Mouse (Mus musculus) midbrain, embryonic 11.5 days (tissue): ENCODE measurements around the gene Sphkap. TPM values are rescaled to one million over a fixed set of nuclear protein-coding genes. Genes with fewer than 3 reads are reported as not detected.
A peak's percentile ranks its signal among the peaks of the same experiment; 100 is the strongest.

ENCODE experiments used
- ATAC-seq: fragments of 200-750 bp; cut with Nextera tagmentation; 2 replicates; pipeline ENCODE4 v1.8.0; 2017; ENCODE audit warnings: moderate TSS enrichment, moderate library complexity; ENCODE audit not compliant: low FRiP score
- DNase-seq: peaks from one replicate; pipeline ENCODE4 v3.0.0; 2015; ENCODE audit warnings: low spot score; ENCODE audit errors: missing footprints
- H3K27ac ChIP-seq: fragments of 300-500 bp; sonication (generic); 2 replicates; pipeline ENCODE4 v1.5.1; 2014; ENCODE audit warnings: low read depth, low read length
- H3K27me3 ChIP-seq: fragments of 300-500 bp; sonication (generic); 2 replicates; pipeline ENCODE4 v1.6.1; 2014; ENCODE audit warnings: mild to moderate bottlenecking, low read length, moderate library complexity, mixed read lengths; ENCODE audit not compliant: control insufficient read depth, insufficient read depth
- H3K36me3 ChIP-seq: fragments of 300-500 bp; sonication (generic); 2 replicates; pipeline ENCODE4 v1.6.1; 2014; ENCODE audit warnings: mild to moderate bottlenecking, low read length, moderate library complexity, mixed read lengths; ENCODE audit not compliant: control insufficient read depth, insufficient read depth
- H3K4me1 ChIP-seq: fragments of 300-500 bp; sonication (generic); 2 replicates; pipeline ENCODE4 v1.6.1; 2014; ENCODE audit warnings: low read length; ENCODE audit not compliant: control insufficient read depth, insufficient read depth
- H3K4me2 ChIP-seq: fragments of 300-500 bp; sonication (generic); 2 replicates; pipeline ENCODE4 v1.6.1; 2014; ENCODE audit warnings: mild to moderate bottlenecking, moderate library complexity
- H3K4me3 ChIP-seq: fragments of 300-500 bp; sonication (generic); 2 replicates; pipeline ENCODE4 v1.5.1; 2014; ENCODE audit warnings: low read depth, low read length
- H3K9ac ChIP-seq: fragments of 300-500 bp; sonication (generic); 2 replicates; pipeline ENCODE4 v1.6.1; 2014; ENCODE audit warnings: low read length
- H3K9me3 ChIP-seq: fragments of 300-500 bp; sonication (generic); 2 replicates; pipeline ENCODE4 v1.6.1; 2016; ENCODE audit warnings: low read length; ENCODE audit not compliant: control insufficient read depth
- WGBS: fragments of 180-500 bp; shearing (Covaris S2); extraction: QIAGEN DNeasy Blood & Tissue Kit; methylation state at CpG from one replicate; pipeline ENCODE4 v1.1.7; 2014; 5-methylcytosine and 5-hydroxymethylcytosine counted together
- polyA plus RNA-seq: library from polyadenylated mRNA; unstranded; fragments of >200 nt; fragmentation: Nextera tagmentation; extraction: Ambion mirVana; gene quantifications from 2 replicates; pipeline ENCODE4 v1.2.1, GENCODE M21; 2014

Sphkap gene
- polyA plus RNA-seq, 1 experiment from 2014 or later: 0.98 TPM

GRCm38 (mm10) chr1:83395559-83395958 is 12.4 kb downstream of the Sphkap start:
- Histone ChIP-seq H3K9me3 (no peaks in the 10 kb centered on the region), H3K27ac (no peak overlapping the region), H3K4me3 (no peak overlapping the region), H3K9ac (no peak overlapping the region), H3K27me3 (no peaks in the 10 kb centered on the region), H3K4me2 (no peak overlapping the region), H3K4me1 (no peaks in the 10 kb centered on the region), H3K36me3 (no peaks in the 10 kb centered on the region)
- 87% methylated on average over 5 of the region's 5 CpGs for WGBS
- ATAC-seq (no peak), DNase-seq (no peak)

DNA sequence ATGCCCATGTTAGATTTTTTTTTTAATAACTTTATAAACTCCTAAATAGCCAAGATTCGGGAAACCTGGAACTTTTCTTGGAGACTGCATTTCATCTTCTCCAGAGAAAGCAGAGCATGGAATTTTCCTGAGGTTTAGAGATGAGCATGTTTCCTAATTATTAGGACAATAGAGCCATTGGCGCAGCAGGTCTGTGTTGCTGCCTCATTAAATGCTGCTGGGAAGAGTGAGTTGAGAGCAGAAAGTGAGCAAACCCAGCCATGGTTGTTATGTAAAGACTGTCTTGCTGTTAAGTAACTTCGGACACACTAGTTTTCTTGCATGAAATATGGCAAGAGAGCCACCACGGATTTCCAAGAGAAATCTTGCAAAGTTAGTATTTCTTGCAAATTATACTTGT is 18.6 kb downstream of the Sphkap start:
- H3K4me3 ChIP-seq: no peak overlapping the region
- no peak overlapping the region for H3K27ac ChIP-seq
- no peak overlapping the region for H3K9ac ChIP-seq
- DNase-seq (no peak), ATAC-seq (no peak)
- H3K36me3 ChIP-seq: no peaks in the 10 kb centered on the region
- 80% methylated on average over 4 of the region's 4 CpGs for WGBS
- no peaks in the 10 kb centered on the region for H3K9me3 ChIP-seq
- no peaks in the 10 kb centered on the region for H3K27me3 ChIP-seq
- no peak overlapping the region for H3K4me2 ChIP-seq
- no peaks in the 10 kb centered on the region for H3K4me1 ChIP-seq

DNA sequence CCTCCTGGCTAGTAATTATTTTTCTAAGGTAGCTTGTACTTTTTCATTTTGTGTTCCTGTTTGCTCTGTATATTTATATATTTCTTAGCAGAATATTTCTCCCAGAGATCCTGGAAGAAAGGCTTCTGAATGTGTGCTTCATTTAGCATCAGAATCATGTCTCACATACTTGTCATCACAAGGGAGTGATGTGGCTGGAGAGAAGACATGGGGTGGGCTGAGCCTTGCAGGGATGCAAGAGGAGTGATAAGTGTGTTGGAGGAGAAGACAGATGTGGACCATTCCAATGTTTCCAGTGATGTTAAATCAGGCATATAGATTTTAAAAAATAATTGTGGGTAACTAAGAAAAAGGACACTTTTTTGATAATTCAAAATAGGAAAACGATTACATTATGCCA is 30.6 kb downstream of the Sphkap start:
- H3K4me1 ChIP-seq: no peaks in the 10 kb centered on the region
- H3K9me3 ChIP-seq: no peaks in the 10 kb centered on the region
- DNase-seq (no peak), ATAC-seq (no peak)
- H3K4me2 ChIP-seq: no peak overlapping the region
- H3K9ac ChIP-seq: no peak overlapping the region
- no peak overlapping the region for H3K27ac ChIP-seq
- H3K36me3 ChIP-seq: no peaks in the 10 kb centered on the region
- H3K4me3 ChIP-seq: no peak overlapping the region
- no peaks in the 10 kb centered on the region for H3K27me3 ChIP-seq
- 69% methylated on average over 1 of the region's 1 CpGs for WGBS

DNA sequence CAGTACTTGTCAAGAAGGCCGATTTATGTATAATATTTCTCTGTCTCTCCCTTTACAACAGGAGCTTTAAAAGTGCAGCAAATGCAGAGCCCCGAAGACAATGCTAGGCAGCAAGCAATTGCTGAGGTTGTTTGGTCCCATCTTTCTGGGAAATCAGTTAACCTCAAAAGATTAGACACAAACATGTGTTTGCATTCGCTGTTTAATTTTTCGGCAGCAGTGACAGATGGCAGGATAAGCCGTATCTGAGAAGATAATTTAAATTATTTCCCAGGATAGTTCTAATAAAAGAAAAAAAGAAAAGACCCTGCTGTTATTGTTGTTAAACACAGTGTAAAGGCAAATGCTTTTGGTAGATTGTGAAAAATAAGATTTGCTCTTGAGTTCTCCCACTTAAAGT is 41.5 kb downstream of the Sphkap start:
- H3K27ac ChIP-seq: no peak overlapping the region
- H3K9me3 ChIP-seq: no peaks in the 10 kb centered on the region
- ATAC-seq (no peak), DNase-seq (no peak)
- 84% methylated on average over 5 of the region's 5 CpGs for WGBS
- H3K27me3 ChIP-seq: no peaks in the 10 kb centered on the region
- H3K4me3 ChIP-seq: no peak overlapping the region
- H3K9ac ChIP-seq: no peak overlapping the region
- H3K4me2 ChIP-seq: no peak overlapping the region
- H3K36me3 ChIP-seq: no peaks in the 10 kb centered on the region
- no peaks in the 10 kb centered on the region for H3K4me1 ChIP-seq

DNA sequence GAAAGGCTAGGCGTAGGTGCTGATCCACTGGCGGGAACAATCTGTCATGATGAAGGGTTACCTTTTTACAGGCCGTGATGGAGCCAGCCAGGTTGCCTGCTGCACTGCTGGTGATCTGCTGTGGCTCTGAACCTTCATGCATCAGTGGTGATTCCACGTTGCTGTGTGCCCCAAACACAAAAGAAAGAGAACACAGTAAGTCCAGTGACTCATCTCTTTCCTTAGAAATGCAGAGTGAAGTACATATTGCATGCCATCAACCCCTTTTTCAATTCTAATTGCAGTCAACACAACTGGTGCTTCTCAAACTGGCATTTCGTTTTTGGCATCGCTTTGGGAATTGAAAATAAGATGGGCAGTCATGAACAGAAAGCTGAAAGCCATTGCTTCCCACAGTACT is 45.8 kb downstream of the Sphkap start:
- Histone ChIP-seq H3K4me1 (no peaks in the 10 kb centered on the region), H3K27ac (no peak overlapping the region), H3K4me2 (no peak overlapping the region), H3K9ac (no peak overlapping the region), H3K9me3 (no peaks in the 10 kb centered on the region), H3K36me3 (no peaks in the 10 kb centered on the region), H3K27me3 (no peaks in the 10 kb centered on the region), H3K4me3 (no peak overlapping the region)
- WGBS: 80% methylated on average over 6 of the region's 6 CpGs
- ATAC-seq (no peak), DNase-seq (no peak)

- Histone ChIP-seq H3K4me1 (no peaks in the 10 kb centered on the region), H3K9ac (no peak overlapping the region), H3K36me3 (no peaks in the 10 kb centered on the region), H3K4me3 (no peak overlapping the region), H3K9me3 (no peaks in the 10 kb centered on the region), H3K27me3 (no peaks in the 10 kb centered on the region), H3K4me2 (no peak overlapping the region), H3K27ac (no peak overlapping the region)
- no peak for ATAC-seq
- DNase-seq: peak; percentile 31
- 88% methylated on average over 1 of the region's 1 CpGs for WGBS
These were observed 61.5 kb downstream of the Sphkap start for GRCm38 (mm10) chr1:83346453-83346852.

- Histone ChIP-seq H3K27me3 (no peaks in the 10 kb centered on the region), H3K4me3 (no peak overlapping the region), H3K27ac (no peak overlapping the region), H3K9ac (no peak overlapping the region), H3K9me3 (no peaks in the 10 kb centered on the region), H3K36me3 (no peaks in the 10 kb centered on the region), H3K4me1 (no peaks in the 10 kb centered on the region), H3K4me2 (no peak overlapping the region)
- WGBS: 85% methylated on average over 14 of the region's 14 CpGs
- no peak for ATAC-seq
- DNase-seq: peak; percentile 23
These were observed 62.4 kb downstream of the Sphkap start for GRCm38 (mm10) chr1:83345572-83345971.

GRCm38 (mm10) chr1:83345069-83345468 is 62.9 kb downstream of the Sphkap start:
- Histone ChIP-seq H3K4me1 (no peaks in the 10 kb centered on the region), H3K36me3 (no peaks in the 10 kb centered on the region), H3K27me3 (no peaks in the 10 kb centered on the region), H3K9ac (no peak overlapping the region), H3K27ac (no peak overlapping the region), H3K4me3 (no peak overlapping the region), H3K9me3 (no peaks in the 10 kb centered on the region), H3K4me2 (no peak overlapping the region)
- DNase-seq: peak; percentile 61
- WGBS: 66% methylated on average over 3 of the region's 3 CpGs
- no peak for ATAC-seq

GRCm38 (mm10) chr1:83342726-83343250 is 65.2 kb downstream of the Sphkap start:
- Histone ChIP-seq H3K36me3 (no peaks in the 10 kb centered on the region), H3K27me3 (no peaks in the 10 kb centered on the region), H3K27ac (no peak overlapping the region), H3K9me3 (no peaks in the 10 kb centered on the region), H3K4me3 (no peak overlapping the region), H3K9ac (no peak overlapping the region), H3K4me2 (no peak overlapping the region), H3K4me1 (no peaks in the 10 kb centered on the region)
- ATAC-seq: no peak
- WGBS: 68% methylated on average over 4 of the region's 4 CpGs
- DNase-seq: peak; percentile 59

DNA sequence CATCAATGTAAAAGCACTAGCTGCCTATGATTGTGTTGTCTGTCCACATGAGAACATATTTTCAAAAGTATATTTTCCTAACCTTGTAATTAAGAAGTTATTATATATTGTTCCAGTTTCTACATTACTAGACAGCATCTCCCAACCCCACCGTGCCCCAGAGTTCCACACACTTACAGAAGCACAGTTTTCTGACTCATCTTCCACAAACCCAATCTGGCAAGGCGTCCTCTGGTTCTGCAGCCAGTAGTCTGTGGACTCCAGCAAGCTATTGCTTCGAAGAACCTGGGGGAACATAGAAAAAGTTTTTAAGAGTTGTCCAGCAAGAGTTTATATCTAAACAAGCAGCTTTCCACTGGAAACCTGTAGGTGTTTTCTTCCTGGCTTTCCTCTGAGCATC is 68.6 kb downstream of the Sphkap start:
- no peak overlapping the region for H3K4me3 ChIP-seq
- H3K27ac ChIP-seq: no peak overlapping the region
- no peak for DNase-seq
- H3K27me3 ChIP-seq: no peaks in the 10 kb centered on the region
- no peak overlapping the region for H3K9ac ChIP-seq
- H3K4me1 ChIP-seq: no peaks in the 10 kb centered on the region
- no peaks in the 10 kb centered on the region for H3K36me3 ChIP-seq
- no peak for ATAC-seq
- no peaks in the 10 kb centered on the region for H3K9me3 ChIP-seq
- 84% methylated on average over 3 of the region's 3 CpGs for WGBS
- no peak overlapping the region for H3K4me2 ChIP-seq
